Mouse (Mus musculus): ENCODE data around the gene Tlr6. TPM values are rescaled to one million over a fixed set of nuclear protein-coding genes. Genes with fewer than 3 reads are reported as not detected.
A peak's percentile ranks its signal among the peaks of the same experiment; 100 is the strongest.

The Tlr6 gene
- polyA plus RNA-seq, 1 experiment from 2014 or later = 0.32 TPM

- Histone ChIP-seq H3K4me2 (ENCODE audit: low read length) (no peak overlapping the region), H3K27me3 (ENCODE audit: insufficient read depth, low read length) (no peaks in the 10 kb centered on the region), H3K4me1 (replicated peaks; ENCODE audit: insufficient read depth, low read length) (no peaks in the 10 kb centered on the region), H3K9ac (ENCODE audit: low read depth, low read length) (no peak overlapping the region), H3K27ac (no peak overlapping the region), H3K9me3 (replicated peaks; ENCODE audit: low read length) (no peaks in the 10 kb centered on the region), H3K4me3 (replicated peaks; ENCODE audit: low read depth, low read length) (no peak overlapping the region), H3K36me3 (ENCODE audit: insufficient read depth, low read length) (no peaks in the 10 kb centered on the region)
- no peak for DNase-seq (ENCODE audit: low spot score)
- no peak for TF ChIP-seq CTCF (IDR thresholded peaks at IDR 0.05; ENCODE audit: low read depth)
- WGBS = 95% methylated on average over 9 of the region's 9 CpGs
- ATAC-seq (replicated peaks; ENCODE audit: low FRiP score, low read depth) = no peak
Measured at GRCm38 (mm10) chr5:64917161-64917560, 42.7 kb downstream of the Tlr6 start.

- Histone ChIP-seq H3K36me3 (ENCODE audit: insufficient read depth, low read length) (no peaks in the 10 kb centered on the region), H3K4me2 (ENCODE audit: low read length) (no peak overlapping the region), H3K27me3 (ENCODE audit: insufficient read depth, low read length) (no peaks in the 10 kb centered on the region), H3K4me1 (replicated peaks; ENCODE audit: insufficient read depth, low read length) (peaks cover 5% of the 10 kb centered on the region; the same call in 1 of the 2 replicates), H3K4me3 (replicated peaks; ENCODE audit: low read depth, low read length) (no peak overlapping the region), H3K9me3 (replicated peaks; ENCODE audit: low read length) (no peaks in the 10 kb centered on the region), H3K27ac (no peak overlapping the region), H3K9ac (ENCODE audit: low read depth, low read length) (no peak overlapping the region)
- DNase-seq (ENCODE audit: low spot score) (no peak), ATAC-seq (replicated peaks; ENCODE audit: low FRiP score, low read depth) (no peak)
- TF ChIP-seq CTCF (IDR thresholded peaks at IDR 0.05; ENCODE audit: low read depth) = no peak
- WGBS = 46% methylated on average over 6 of the region's 6 CpGs
Measured at GRCm38 (mm10) chr5:64908585-64909284, 51.2 kb downstream of the Tlr6 start.

DNA sequence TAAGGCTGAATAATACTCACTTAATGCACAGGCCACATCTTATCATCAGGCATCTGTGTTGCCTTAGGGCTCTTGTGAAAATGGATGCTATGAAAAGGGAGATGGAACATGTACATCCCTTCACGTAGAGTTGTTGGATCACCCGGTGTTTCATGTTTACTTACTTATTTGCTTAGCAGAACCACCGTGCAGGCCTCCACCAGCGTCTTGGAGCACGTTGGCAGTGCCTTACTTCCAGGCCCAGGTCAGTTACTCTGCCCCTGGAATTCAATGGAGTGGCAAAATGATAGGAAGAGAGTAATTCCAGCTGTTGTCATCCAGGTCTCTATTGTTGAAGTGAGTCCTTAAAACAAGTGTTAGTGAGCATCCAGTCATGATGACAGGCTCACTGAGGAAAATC is 52.0 kb downstream of the Tlr6 start:
- no peak for ATAC-seq (replicated peaks; ENCODE audit: low FRiP score, low read depth)
- Histone ChIP-seq H3K4me1 (replicated peaks; ENCODE audit: insufficient read depth, low read length) (peaks cover 5% of the 10 kb centered on the region; the same call in 1 of the 2 replicates), H3K4me3 (replicated peaks; ENCODE audit: low read depth, low read length) (no peak overlapping the region), H3K36me3 (ENCODE audit: insufficient read depth, low read length) (no peaks in the 10 kb centered on the region), H3K27ac (no peak overlapping the region), H3K4me2 (ENCODE audit: low read length) (no peak overlapping the region), H3K27me3 (ENCODE audit: insufficient read depth, low read length) (no peaks in the 10 kb centered on the region), H3K9ac (ENCODE audit: low read depth, low read length) (no peak overlapping the region), H3K9me3 (replicated peaks; ENCODE audit: low read length) (no peaks in the 10 kb centered on the region)
- no peak for TF ChIP-seq CTCF (IDR thresholded peaks at IDR 0.05; ENCODE audit: low read depth)
- DNase-seq (ENCODE audit: low spot score) = no peak
- WGBS = 91% methylated on average over 5 of the region's 5 CpGs

GRCm38 (mm10) chr5:64905516-64906271 is 54.2 kb downstream of the Tlr6 start:
- ATAC-seq (replicated peaks; ENCODE audit: low FRiP score, low read depth) (no peak), DNase-seq (ENCODE audit: low spot score) (no peak)
- no peak for TF ChIP-seq CTCF (IDR thresholded peaks at IDR 0.05; ENCODE audit: low read depth)
- H3K36me3 ChIP-seq (ENCODE audit: insufficient read depth, low read length) = no peaks in the 10 kb centered on the region
- no peak overlapping the region for H3K9ac ChIP-seq (ENCODE audit: low read depth, low read length)
- H3K9me3 ChIP-seq (replicated peaks; ENCODE audit: low read length) = no peaks in the 10 kb centered on the region
- no peak overlapping the region for H3K4me3 ChIP-seq (replicated peaks; ENCODE audit: low read depth, low read length)
- 75% methylated on average over 14 of the region's 14 CpGs for WGBS
- H3K27ac ChIP-seq = no peak overlapping the region
- H3K4me1 ChIP-seq (replicated peaks; ENCODE audit: insufficient read depth, low read length) = peaks cover 5% of the 10 kb centered on the region; the same call in 1 of the 2 replicates
- H3K4me2 ChIP-seq (ENCODE audit: low read length) = no peak overlapping the region
- no peaks in the 10 kb centered on the region for H3K27me3 ChIP-seq (ENCODE audit: insufficient read depth, low read length)

MicroRNAs within 50 kb of the gene (microRNA counts, 519-probe panel; counts per million panel counts)
- 330 counts per million, percentile 68 among the panel's probes with 10 or more counts for microRNA mmu-miR-574-3p
- microRNA mmu-miR-574-5p = 330 counts per million, percentile 68 among the panel's probes with 10 or more counts

Small RNA genes lying within 50 kb of the gene (microRNA-seq; reads per million reads assigned to microRNA genes)
- 136 reads per million, percentile 53 among the genes with 10 or more reads in this experiment for gene Mir574

Other genes starting within 250 kb of the Tlr6 start
- gene Klf3, start 156.7 kb downstream of the Tlr6 start, polyA plus RNA-seq (2015; fragmentation: Nextera tagmentation; extraction: Ambion mirVana) = 60.6 and 65.6 TPM in 2 replicates
- gene Tlr1, start 26.5 kb downstream of the Tlr6 start, polyA plus RNA-seq (2015; fragmentation: Nextera tagmentation; extraction: Ambion mirVana) = 0.73 and 0.87 TPM in 2 replicates
- gene Fam114a1, start 10.0 kb upstream of the Tlr6 start, polyA plus RNA-seq (2015; fragmentation: Nextera tagmentation; extraction: Ambion mirVana) = 28.9 and 32.6 TPM in 2 replicates
- gene Tmem156, start 132.0 kb upstream of the Tlr6 start, polyA plus RNA-seq (2015; fragmentation: Nextera tagmentation; extraction: Ambion mirVana) = 0.18 and 0.19 TPM in 2 replicates
- gene Klhl5, start 147.4 kb upstream of the Tlr6 start, polyA plus RNA-seq (2015; fragmentation: Nextera tagmentation; extraction: Ambion mirVana) = 26.5 and 27.5 TPM in 2 replicates
- gene Wdr19, start 239.6 kb upstream of the Tlr6 start, polyA plus RNA-seq (2015; fragmentation: Nextera tagmentation; extraction: Ambion mirVana) = 9.9 and 10.2 TPM in 2 replicates